Mouse (Mus musculus) neural tube, embryonic 13.5 days (tissue): Measurements from ENCODE around the gene Rcor1. TPM values are rescaled to one million over a fixed set of nuclear protein-coding genes. Genes with fewer than 3 reads are reported as not detected.

ENCODE experiments used
- ATAC-seq: fragments of 200-750 bp; cut with Nextera tagmentation; 2 replicates; pipeline ENCODE4 v1.8.0; 2017; ENCODE audit warnings: low read depth, mild to moderate bottlenecking, moderate TSS enrichment, moderate library complexity
- H3K27ac ChIP-seq: fragments of 300-500 bp; sonication (generic); replicated peaks from 2 replicates; pipeline ENCODE4 v1.5.1; 2015; ENCODE audit warnings: moderate library complexity, mild to moderate bottlenecking, inconsistent platforms
- H3K27me3 ChIP-seq: fragments of 300-500 bp; sonication (generic); 2 replicates; pipeline ENCODE4 v1.6.1; 2015; ENCODE audit warnings: mild to moderate bottlenecking, inconsistent platforms
- H3K36me3 ChIP-seq: fragments of 300-500 bp; sonication (generic); 2 replicates; pipeline ENCODE4 v1.6.1; 2015; ENCODE audit warnings: mild to moderate bottlenecking, inconsistent platforms
- H3K4me1 ChIP-seq: fragments of 300-500 bp; sonication (generic); replicated peaks from 2 replicates; pipeline ENCODE4 v1.6.1; 2015; ENCODE audit warnings: inconsistent platforms
- H3K4me2 ChIP-seq: fragments of 300-500 bp; sonication (generic); 2 replicates; pipeline ENCODE4 v1.6.1; 2015; ENCODE audit warnings: inconsistent platforms, mild to moderate bottlenecking, moderate library complexity
- H3K4me3 ChIP-seq: fragments of 300-500 bp; sonication (generic); 2 replicates; pipeline ENCODE4 v1.5.1; 2015; ENCODE audit warnings: mild to moderate bottlenecking, inconsistent platforms
- H3K9ac ChIP-seq: fragments of 300-500 bp; sonication (generic); 2 replicates; pipeline ENCODE4 v1.6.1; 2015; ENCODE audit warnings: moderate library complexity, mild to moderate bottlenecking, inconsistent platforms
- H3K9me3 ChIP-seq: fragments of 300-500 bp; sonication (generic); 2 replicates; pipeline ENCODE4 v1.6.1; 2016; ENCODE audit warnings: inconsistent platforms
- WGBS: fragments of 180-500 bp; shearing (Covaris S2); methylation state at CpG from one replicate; pipeline ENCODE4 v1.1.7; 2015; 5-methylcytosine and 5-hydroxymethylcytosine counted together
- polyA plus RNA-seq: library from polyadenylated mRNA; unstranded; fragments of >200 nt; fragmentation: Nextera tagmentation; extraction: Ambion mirVana; gene quantifications from 2 replicates; pipeline ENCODE4 v1.2.1, GENCODE M21; 2015

The Rcor1 gene
- polyA plus RNA-seq, 1 experiment from 2014 or later, result 5.8 TPM

DNA sequence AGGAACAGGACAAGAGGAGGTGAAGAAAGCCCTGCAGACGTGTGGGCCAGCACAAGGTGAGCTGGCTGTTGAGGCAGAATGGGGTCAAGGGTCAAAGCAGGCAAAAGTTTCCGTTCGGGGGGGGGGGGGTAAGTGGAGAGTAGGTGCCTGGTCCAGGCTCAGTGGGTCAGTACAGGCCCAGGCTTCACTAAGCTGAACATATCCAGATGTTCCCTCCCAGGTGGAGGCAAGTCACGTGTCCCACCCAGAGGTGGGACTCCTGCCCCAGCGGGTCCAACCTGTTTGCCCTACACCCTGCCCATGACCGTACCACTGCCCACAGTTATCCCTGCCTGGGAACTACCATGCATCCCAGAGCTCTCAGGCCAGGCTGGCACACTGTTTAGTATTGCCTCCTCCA lies 33.3 kb upstream of the Rcor1 start:
- no peaks in the 10 kb centered on the region for H3K36me3 ChIP-seq
- H3K4me1 ChIP-seq, result peaks cover 26% of the 10 kb centered on the region
- H3K9me3 ChIP-seq, result no peaks in the 10 kb centered on the region
- H3K4me2 ChIP-seq, result no peak overlapping the region
- no peak overlapping the region for H3K27ac ChIP-seq
- H3K9ac ChIP-seq, result no peak overlapping the region
- 82% methylated on average over 6 of the region's 6 CpGs for WGBS
- H3K27me3 ChIP-seq, result no peaks in the 10 kb centered on the region
- H3K4me3 ChIP-seq, result no peak overlapping the region
- ATAC-seq, result no peak

GRCm38 (mm10) chr12:111006339-111006738 lies 32.8 kb upstream of the Rcor1 start:
- Histone ChIP-seq H3K27me3 (no peaks in the 10 kb centered on the region), H3K36me3 (no peaks in the 10 kb centered on the region), H3K9me3 (no peaks in the 10 kb centered on the region), H3K4me2 (no peak overlapping the region), H3K27ac (no peak overlapping the region), H3K9ac (no peak overlapping the region), H3K4me1 (peaks cover 27% of the 10 kb centered on the region), H3K4me3 (no peak overlapping the region)
- WGBS, result 57% methylated on average over 5 of the region's 5 CpGs
- ATAC-seq, result 0 out of 2 replicates have a peak, but pooled peaks have one; percentile 47

DNA sequence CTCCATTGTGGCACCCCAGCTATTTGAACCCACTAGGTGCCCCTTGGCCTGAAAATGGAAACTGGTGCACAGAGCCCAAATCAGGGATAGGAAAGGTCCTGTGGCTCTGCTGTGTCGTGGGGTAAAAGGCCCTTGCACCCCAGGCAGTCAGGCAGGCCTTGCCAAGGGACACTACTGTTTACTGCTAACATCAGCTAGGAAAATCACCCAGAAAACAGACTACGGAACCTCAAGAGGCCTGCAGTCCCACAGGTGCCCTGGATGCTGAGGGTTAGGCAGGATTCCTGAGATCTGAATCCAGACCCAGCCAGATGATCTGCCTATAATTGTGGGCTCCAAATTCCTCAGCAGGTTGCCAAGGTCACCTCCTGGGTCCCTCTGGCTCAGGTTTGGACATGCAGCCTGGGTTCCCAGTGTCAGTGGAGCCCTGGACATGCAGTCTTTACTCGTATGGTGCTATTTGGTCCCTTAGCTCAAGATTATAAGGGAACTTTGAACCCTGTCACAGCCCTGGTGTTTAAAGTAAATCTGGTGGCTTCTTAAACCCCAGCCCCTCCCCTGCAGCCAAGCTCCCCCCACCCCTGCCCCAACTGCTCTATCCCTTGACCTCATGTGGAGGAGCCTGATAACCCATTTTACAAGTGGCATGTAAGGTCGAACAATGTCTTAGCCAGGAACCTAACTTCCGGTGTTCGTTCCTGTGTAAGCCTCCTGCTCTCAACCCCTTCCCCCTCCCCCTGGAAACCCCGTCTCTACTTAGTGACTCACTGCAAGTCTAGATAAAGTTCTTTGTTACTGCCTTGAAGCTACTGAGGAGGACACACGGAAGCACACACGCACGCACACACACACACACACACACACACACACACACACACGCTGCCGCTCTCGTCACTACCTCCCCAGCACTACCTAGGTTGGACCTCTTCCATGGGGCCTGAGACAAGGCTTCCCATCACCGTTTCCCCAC lies 31.7 kb upstream of the Rcor1 start:
- H3K9me3 ChIP-seq, result no peaks in the 10 kb centered on the region
- H3K27ac ChIP-seq, result no peak overlapping the region
- H3K4me1 ChIP-seq, result peaks cover 32% of the 10 kb centered on the region
- no peaks in the 10 kb centered on the region for H3K36me3 ChIP-seq
- H3K4me3 ChIP-seq, result no peak overlapping the region
- H3K9ac ChIP-seq, result no peak overlapping the region
- WGBS, result 81% methylated on average over 14 of the region's 14 CpGs
- H3K4me2 ChIP-seq, result no peak overlapping the region
- ATAC-seq, result no peak
- no peaks in the 10 kb centered on the region for H3K27me3 ChIP-seq

DNA sequence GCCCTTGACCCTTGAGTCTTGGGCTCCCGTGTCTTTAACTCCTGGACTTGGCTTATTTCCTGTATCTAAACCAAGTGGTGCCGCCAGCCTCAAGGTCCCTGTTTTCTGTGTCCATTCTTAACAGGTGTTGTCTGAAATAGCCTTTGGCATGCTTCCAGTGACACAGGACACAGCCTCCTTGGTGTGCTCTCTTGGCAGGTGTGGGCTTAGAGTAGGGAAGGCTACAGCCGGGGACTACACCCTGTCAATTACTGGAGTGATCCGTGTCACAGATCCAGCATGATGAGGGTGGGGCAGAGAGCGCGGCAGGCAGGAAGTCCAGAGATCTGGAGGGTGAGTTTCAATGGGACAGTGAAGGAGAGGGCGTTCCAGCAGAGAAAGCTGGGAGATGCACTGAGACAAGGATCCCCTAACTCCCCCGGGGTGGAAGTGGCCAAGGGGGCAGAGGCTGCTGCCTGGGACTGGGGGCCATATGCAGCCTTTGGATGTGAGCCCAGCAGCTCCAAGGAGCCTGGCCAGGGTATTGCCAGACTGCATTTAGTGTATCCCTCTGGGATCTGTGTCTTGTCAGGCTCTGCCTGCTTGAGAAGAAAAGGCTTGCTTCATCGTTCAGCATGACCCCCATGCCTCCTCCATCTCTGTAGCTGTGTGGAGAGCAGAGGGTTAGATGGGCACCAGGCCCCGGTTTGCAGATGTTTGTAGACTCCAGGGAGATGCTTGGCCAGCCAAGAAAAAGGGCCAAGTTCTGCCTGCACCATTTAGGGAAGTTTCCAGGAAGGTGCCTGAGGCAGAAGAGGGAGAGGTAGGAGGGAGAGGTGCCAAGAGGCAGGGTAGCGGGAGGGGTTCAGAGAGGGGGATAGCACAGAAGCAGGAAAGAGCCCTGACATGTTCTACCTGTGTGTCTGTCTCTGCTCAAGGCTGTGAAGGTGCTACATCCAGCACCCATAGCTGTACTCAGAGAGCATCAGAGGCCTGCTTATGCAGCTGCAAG lies 30.4 kb upstream of the Rcor1 start:
- H3K27me3 ChIP-seq, result no peaks in the 10 kb centered on the region
- peaks cover 32% of the 10 kb centered on the region for H3K4me1 ChIP-seq
- H3K36me3 ChIP-seq, result no peaks in the 10 kb centered on the region
- 64% methylated on average over 11 of the region's 11 CpGs for WGBS
- H3K9ac ChIP-seq, result peak overlapping the region; percentile 8; the same call in 1 of the 2 replicates
- peak overlapping the region; percentile 24; the same call in 1 of the 2 replicates for H3K27ac ChIP-seq
- no peak overlapping the region for H3K4me3 ChIP-seq
- no peak overlapping the region for H3K4me2 ChIP-seq
- no peak; the same call in 1 of the 2 replicates for ATAC-seq
- H3K9me3 ChIP-seq, result no peaks in the 10 kb centered on the region

- 78% methylated on average over 6 of the region's 6 CpGs for WGBS
Observed at GRCm38 (mm10) chr12:111009615-111010257, 29.4 kb upstream of the Rcor1 start.

GRCm38 (mm10) chr12:111016807-111017206 lies 22.3 kb upstream of the Rcor1 start:
- H3K27ac ChIP-seq, result no peak overlapping the region
- no peaks in the 10 kb centered on the region for H3K36me3 ChIP-seq
- no peaks in the 10 kb centered on the region for H3K9me3 ChIP-seq
- no peaks in the 10 kb centered on the region for H3K4me1 ChIP-seq
- WGBS, result 84% methylated on average over 3 of the region's 3 CpGs
- H3K4me2 ChIP-seq, result no peak overlapping the region
- H3K27me3 ChIP-seq, result no peaks in the 10 kb centered on the region
- no peak overlapping the region for H3K9ac ChIP-seq
- no peak for ATAC-seq
- H3K4me3 ChIP-seq, result no peak overlapping the region

More at GRCm38 (mm10) chr12:111009615-111010257, 29.4 kb upstream of the Rcor1 start:
- H3K36me3 ChIP-seq, result no peaks in the 10 kb centered on the region
- H3K9ac ChIP-seq, result no peak overlapping the region
- peaks cover 32% of the 10 kb centered on the region for H3K4me1 ChIP-seq
- H3K9me3 ChIP-seq, result no peaks in the 10 kb centered on the region
- H3K27ac ChIP-seq, result no peak overlapping the region
- no peak overlapping the region for H3K4me3 ChIP-seq
- no peaks in the 10 kb centered on the region for H3K27me3 ChIP-seq
- no peak for ATAC-seq
- H3K4me2 ChIP-seq, result no peak overlapping the region

GRCm38 (mm10) chr12:111018068-111018467 lies 21.1 kb upstream of the Rcor1 start:
- H3K4me1 ChIP-seq, result no peaks in the 10 kb centered on the region
- H3K4me2 ChIP-seq, result no peak overlapping the region
- WGBS, result 92% methylated on average over 11 of the region's 11 CpGs
- H3K27me3 ChIP-seq, result no peaks in the 10 kb centered on the region
- H3K36me3 ChIP-seq, result no peaks in the 10 kb centered on the region
- no peak overlapping the region for H3K9ac ChIP-seq
- no peaks in the 10 kb centered on the region for H3K9me3 ChIP-seq
- H3K27ac ChIP-seq, result no peak overlapping the region
- H3K4me3 ChIP-seq, result no peak overlapping the region
- no peak for ATAC-seq

DNA sequence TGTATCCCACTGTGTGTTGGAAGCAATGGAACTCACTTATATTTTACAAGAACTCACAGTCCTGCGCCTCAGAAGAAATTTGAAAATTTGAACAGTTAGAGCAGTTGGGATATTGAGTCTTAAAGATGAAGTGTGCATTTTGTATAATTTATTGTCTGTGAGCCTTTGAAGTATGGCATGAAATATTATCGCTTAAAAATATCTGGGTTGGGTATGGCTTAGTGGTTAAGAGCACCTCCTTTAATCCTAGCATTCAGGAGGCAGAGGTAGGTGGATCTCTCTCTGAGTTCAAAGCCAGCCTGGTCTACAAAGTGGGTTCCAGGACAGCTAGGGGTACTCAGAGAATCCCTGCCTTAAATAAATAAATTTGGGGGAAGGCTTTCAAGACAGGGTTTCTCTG lies 20.1 kb upstream of the Rcor1 start:
- ATAC-seq, result no peak
- no peaks in the 10 kb centered on the region for H3K27me3 ChIP-seq
- H3K4me3 ChIP-seq, result no peak overlapping the region
- 92% methylated on average over 2 of the region's 2 CpGs for WGBS
- no peaks in the 10 kb centered on the region for H3K9me3 ChIP-seq
- H3K36me3 ChIP-seq, result no peaks in the 10 kb centered on the region
- H3K4me1 ChIP-seq, result no peaks in the 10 kb centered on the region
- no peak overlapping the region for H3K4me2 ChIP-seq
- no peak overlapping the region for H3K9ac ChIP-seq
- H3K27ac ChIP-seq, result no peak overlapping the region

- no peak overlapping the region for H3K27ac ChIP-seq
- no peak overlapping the region for H3K4me3 ChIP-seq
- no peaks in the 10 kb centered on the region for H3K36me3 ChIP-seq
- no peak overlapping the region for H3K9ac ChIP-seq
- H3K27me3 ChIP-seq, result no peaks in the 10 kb centered on the region
- no peak for ATAC-seq
- no peaks in the 10 kb centered on the region for H3K9me3 ChIP-seq
- WGBS, result 12% methylated on average over 1 of the region's 1 CpGs
- no peaks in the 10 kb centered on the region for H3K4me1 ChIP-seq
- H3K4me2 ChIP-seq, result no peak overlapping the region
Observed at GRCm38 (mm10) chr12:111021138-111021537, 18.0 kb upstream of the Rcor1 start.

DNA sequence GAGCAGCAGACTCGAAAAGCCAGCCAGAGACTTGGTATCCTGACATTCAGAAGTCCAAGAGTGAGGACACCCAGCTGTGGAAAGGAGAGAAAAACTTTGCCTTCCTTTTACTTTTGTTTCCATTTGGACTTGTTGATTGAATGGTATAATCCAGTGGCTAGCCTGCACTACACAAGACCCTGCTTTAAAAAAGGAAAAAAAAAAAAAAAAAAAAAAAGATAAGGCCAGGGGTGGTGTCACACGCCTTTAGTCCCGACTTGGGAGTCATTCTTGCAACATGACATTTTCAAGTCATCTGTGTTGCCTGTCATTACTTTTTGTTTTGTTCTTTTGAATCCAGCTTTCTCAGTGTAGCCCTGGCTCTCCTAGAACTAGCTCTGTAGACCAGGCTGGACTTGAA lies 17.6 kb upstream of the Rcor1 start:
- Histone ChIP-seq H3K9me3 (no peaks in the 10 kb centered on the region), H3K4me2 (no peak overlapping the region), H3K27ac (no peak overlapping the region), H3K4me3 (no peak overlapping the region), H3K36me3 (no peaks in the 10 kb centered on the region), H3K4me1 (no peaks in the 10 kb centered on the region), H3K27me3 (no peaks in the 10 kb centered on the region), H3K9ac (no peak overlapping the region)
- WGBS, result 77% methylated on average over 3 of the region's 3 CpGs
- no peak for ATAC-seq

DNA sequence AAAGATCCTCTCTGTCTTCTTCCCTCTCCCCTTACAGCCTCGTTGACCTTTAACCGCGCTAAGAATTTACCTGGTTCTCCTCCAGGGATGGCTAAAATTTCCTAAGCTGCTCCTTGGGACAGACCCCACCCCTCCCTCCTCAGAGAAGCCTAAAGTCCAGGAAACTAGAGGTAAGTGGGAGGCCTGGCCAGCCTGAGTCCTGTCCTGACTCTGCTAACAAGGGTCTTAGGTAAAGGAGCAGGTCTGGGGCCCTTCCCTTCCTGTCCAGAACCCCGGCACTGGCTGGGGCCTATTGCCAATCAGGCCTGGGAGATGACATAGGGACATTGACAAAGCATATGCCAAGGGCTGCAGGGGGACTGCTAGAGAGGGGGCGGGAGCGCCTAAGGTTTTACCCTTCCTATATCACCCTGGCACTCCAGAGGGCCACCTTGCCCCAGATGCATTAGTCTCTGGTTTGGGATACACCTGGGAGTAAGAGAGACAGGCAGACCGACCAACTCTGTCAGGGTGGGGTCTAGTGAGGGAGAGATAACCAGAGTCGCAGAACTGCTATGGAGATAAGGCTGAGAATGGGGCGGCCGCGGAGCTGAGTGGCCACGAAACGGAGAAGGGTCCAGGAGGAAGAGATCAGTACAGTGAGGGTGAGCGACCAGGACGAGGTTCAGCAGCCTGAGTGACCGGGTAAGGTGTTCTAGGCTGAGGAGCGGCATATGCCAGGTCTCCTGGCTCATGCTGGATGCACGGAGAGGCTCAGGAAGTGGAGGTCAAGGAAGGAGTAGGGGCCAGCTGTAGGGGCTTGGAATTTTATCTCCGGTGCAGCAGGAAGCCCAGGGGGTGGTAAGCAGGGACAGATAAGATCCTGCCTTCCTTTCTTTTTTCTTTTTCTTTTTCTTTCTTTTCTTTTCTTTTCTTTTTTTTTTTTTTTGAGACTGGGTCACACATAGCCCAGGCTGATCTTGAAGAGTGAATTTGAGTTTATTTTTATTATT lies 10.7 kb upstream of the Rcor1 start:
- Histone ChIP-seq H3K4me2 (no peak overlapping the region), H3K4me3 (no peak overlapping the region), H3K27ac (no peak overlapping the region), H3K4me1 (no peaks in the 10 kb centered on the region), H3K36me3 (no peaks in the 10 kb centered on the region), H3K9me3 (no peaks in the 10 kb centered on the region), H3K9ac (no peak overlapping the region), H3K27me3 (no peaks in the 10 kb centered on the region)
- no peak for ATAC-seq
- 79% methylated on average over 19 of the region's 19 CpGs for WGBS
